Mouse (Mus musculus) MEL (cell line): ENCODE results near the gene Cyb561d1. TPM values are rescaled to one million over a fixed set of nuclear protein-coding genes. Genes with fewer than 3 reads are reported as not detected.

ENCODE experiments used
- DNase-seq: peaks from one replicate; pipeline ENCODE4 v3.0.0; 2011; ENCODE audit warnings: low read depth, low spot score
- H3K27ac ChIP-seq: 2 replicates; pipeline ENCODE4 v1.5.1; 2012; ENCODE audit warnings: low read depth, mild to moderate bottlenecking, control low read depth, low read length, moderate library complexity; ENCODE audit not compliant: control insufficient read depth
- H3K27me3 ChIP-seq, 2 experiments: fragments of 150-350 bp in 1 of 2; sonication (generic) in 1 of 2; 2 replicates each; pipeline ENCODE4 v1.6.1; 2012; ENCODE audit warnings: low read length in 2 of 2, mild to moderate bottlenecking in 2 of 2, improper control_type of control experiment in 1 of 2, moderate library complexity in 1 of 2; ENCODE audit not compliant: insufficient read depth in 2 of 2, control insufficient read depth in 1 of 2
- H3K36me3 ChIP-seq, 2 experiments: 2 replicates each; pipeline ENCODE4 v1.6.1; 2012 to 2014; ENCODE audit warnings: low read length in 2 of 2, improper control_type of control experiment in 1 of 2, inconsistent platforms in 1 of 2, mild to moderate bottlenecking in 1 of 2; ENCODE audit not compliant: insufficient read depth in 2 of 2, control insufficient read depth in 1 of 2
- H3K4me1 ChIP-seq, 2 experiments: fragments of 150-350 bp in 1 of 2; sonication (generic) in 1 of 2; 2 replicates each; pipeline ENCODE4 v1.6.1; 2012; ENCODE audit warnings: low read length in 2 of 2, improper control_type of control experiment in 1 of 2, mild to moderate bottlenecking in 1 of 2; ENCODE audit not compliant: insufficient read depth in 2 of 2, control insufficient read depth in 1 of 2
- H3K4me3 ChIP-seq, 2 experiments: fragments of 150-350 bp in 1 of 2; sonication (generic) in 1 of 2; 2 replicates each; pipeline ENCODE4 v1.5.1; 2012; ENCODE audit warnings: low read depth in 2 of 2, low read length in 2 of 2, mild to moderate bottlenecking in 2 of 2, moderate library complexity in 2 of 2, control low read depth in 1 of 2, improper control_type of control experiment in 1 of 2; ENCODE audit not compliant: control insufficient read depth in 1 of 2, insufficient read depth in 1 of 2
- H3K79me2 ChIP-seq: 2 replicates; pipeline ENCODE4 v1.6.1; 2012; ENCODE audit warnings: mild to moderate bottlenecking, low read length, moderate library complexity; ENCODE audit not compliant: control insufficient read depth, poor library complexity, insufficient read depth
- H3K9ac ChIP-seq: 2 replicates; pipeline ENCODE4 v1.6.1; 2012; ENCODE audit warnings: low read depth, mild to moderate bottlenecking, control low read depth, low read length, moderate library complexity; ENCODE audit not compliant: control insufficient read depth, poor library complexity, severe bottlenecking
- H3K9me3 ChIP-seq: fragments of 150-350 bp; sonication (generic); replicated peaks from 2 replicates; pipeline ENCODE4 v1.6.1; 2012; ENCODE audit warnings: mild to moderate bottlenecking, low read length, improper control_type of control experiment, moderate library complexity; ENCODE audit not compliant: insufficient read depth
- BHLHE40 ChIP-seq: IDR thresholded peaks from 2 replicates; pipeline ENCODE4 v1.6.1; 2012; ENCODE audit warnings: low read depth, mild to moderate bottlenecking, inconsistent platforms, low read length, improper control_type of control experiment, borderline replicate concordance
- CHD2 ChIP-seq: IDR thresholded peaks from 2 replicates; pipeline ENCODE4 v1.6.1; 2011; ENCODE audit warnings: low read length, improper control_type of control experiment
- CTCF ChIP-seq, 3 experiments: IDR thresholded peaks in 2 of 3; conservative IDR thresholded peaks in 1 of 3; 2 replicates each; pipeline ENCODE4 v1.5.1; 2011 to 2012; ENCODE audit warnings: low read length in 3 of 3, low read depth in 2 of 3, mild to moderate bottlenecking in 2 of 3, improper control_type of control experiment in 1 of 3, inconsistent platforms in 1 of 3, mixed read lengths in 1 of 3, moderate library complexity in 1 of 3; ENCODE audit not compliant: control insufficient read depth in 1 of 3, insufficient read depth in 1 of 3, poor library complexity in 1 of 3, severe bottlenecking in 1 of 3
- E2F4 ChIP-seq: IDR thresholded peaks from 2 replicates; pipeline ENCODE4 v1.6.1; 2011; ENCODE audit warnings: low read depth, low read length, improper control_type of control experiment, borderline replicate concordance
- ETS1 ChIP-seq: IDR thresholded peaks from 2 replicates; pipeline ENCODE4 v1.6.1; 2012; ENCODE audit warnings: low read depth, mild to moderate bottlenecking, inconsistent platforms, low read length, improper control_type of control experiment, moderate library complexity
- GABPA ChIP-seq: IDR thresholded peaks from 2 replicates; pipeline ENCODE4 v1.6.1; 2012; ENCODE audit warnings: low read depth, mild to moderate bottlenecking, inconsistent platforms, low read length, improper control_type of control experiment, moderate library complexity
- GATA1 ChIP-seq: IDR thresholded peaks from 2 replicates; pipeline ENCODE4 v1.6.1; 2011; ENCODE audit warnings: low read depth, low read length, improper control_type of control experiment
- JUND ChIP-seq: IDR thresholded peaks from 2 replicates; pipeline ENCODE4 v1.6.1; 2011; ENCODE audit warnings: low read depth, mild to moderate bottlenecking, improper control_type of control experiment, low read length
- KAT2A ChIP-seq: conservative IDR thresholded peaks from 2 replicates; pipeline ENCODE4 v1.6.1; 2012; ENCODE audit warnings: low read depth, low read length, improper control_type of control experiment, inconsistent platforms
- MAX ChIP-seq: IDR thresholded peaks from 2 replicates; pipeline ENCODE4 v1.6.1; 2011; ENCODE audit warnings: low read length, improper control_type of control experiment
- MAZ ChIP-seq: IDR thresholded peaks from 2 replicates; pipeline ENCODE4 v1.6.1; 2012; ENCODE audit warnings: low read depth, mild to moderate bottlenecking, inconsistent platforms, low read length, improper control_type of control experiment
- MEF2A ChIP-seq: IDR thresholded peaks from 2 replicates; pipeline ENCODE4 v1.6.1; 2014; ENCODE audit warnings: low read depth, mild to moderate bottlenecking, inconsistent platforms, low read length, improper control_type of control experiment; ENCODE audit not compliant: poor library complexity, insufficient replicate concordance, severe bottlenecking; ENCODE audit errors: extremely low read depth
- NELFE ChIP-seq: IDR thresholded peaks from 2 replicates; pipeline ENCODE4 v1.6.1; 2011; ENCODE audit warnings: low read depth, low read length, improper control_type of control experiment
- POLR2A ChIP-seq, 2 experiments: IDR thresholded peaks; 2 replicates each; pipeline ENCODE4 v1.6.1; 2011 to 2012; ENCODE audit warnings: low read length in 2 of 2, mild to moderate bottlenecking in 2 of 2, control low read depth in 1 of 2, improper control_type of control experiment in 1 of 2, low read depth in 1 of 2, moderate library complexity in 1 of 2; ENCODE audit not compliant: control insufficient read depth in 1 of 2, insufficient read depth in 1 of 2, poor library complexity in 1 of 2
- RCOR1 ChIP-seq: IDR thresholded peaks from 2 replicates; pipeline ENCODE4 v1.6.1; 2012; ENCODE audit warnings: low read depth, mild to moderate bottlenecking, inconsistent platforms, low read length, improper control_type of control experiment
- UBTF ChIP-seq: IDR thresholded peaks from 2 replicates; pipeline ENCODE4 v1.6.1; 2012; ENCODE audit warnings: low read depth, mild to moderate bottlenecking, inconsistent platforms, low read length, improper control_type of control experiment, moderate library complexity, borderline replicate concordance; ENCODE audit not compliant: insufficient read depth
- USF1 ChIP-seq: IDR thresholded peaks from 2 replicates; pipeline ENCODE4 v1.6.1; 2014; ENCODE audit warnings: low read depth, mild to moderate bottlenecking, inconsistent platforms, low read length, improper control_type of control experiment, moderate library complexity
- ZMIZ1 ChIP-seq: IDR thresholded peaks from 2 replicates; pipeline ENCODE4 v1.6.1; 2012; ENCODE audit warnings: low read depth, mild to moderate bottlenecking, inconsistent platforms, low read length, improper control_type of control experiment, moderate library complexity
- ZNF384 ChIP-seq: IDR thresholded peaks from 2 replicates; pipeline ENCODE4 v1.6.1; 2012; ENCODE audit warnings: low read depth, mild to moderate bottlenecking, inconsistent platforms, low read length, improper control_type of control experiment
- polyA plus RNA-seq, 2 experiments: library from polyadenylated mRNA; stranded (reverse) in 1 of 2; unstranded in 1 of 2; fragments of >175 nt in 1 of 2; fragments of >200 nt in 1 of 2; gene quantifications; 2 replicates each; pipeline versions ENCODE4 v1.2.1 to v1.2.4; 2012; ENCODE audit warnings: low replicate concordance in 2 of 2, low read depth in 1 of 2; ENCODE audit not compliant: insufficient read length in 2 of 2, insufficient read depth in 1 of 2, missing spikeins in 1 of 2
- total RNA-seq: library from RNA; depleted of rRNA; stranded (reverse); fragments of 300-350 nt; gene quantifications from 2 replicates; pipeline ENCODE4 v1.2.3, GENCODE M21; 2012

Cyb561d1 gene
- total and polyA plus RNA-seq, 3 experiments: 3.6 to 5.9 TPM; not detected in 1

DNA sequence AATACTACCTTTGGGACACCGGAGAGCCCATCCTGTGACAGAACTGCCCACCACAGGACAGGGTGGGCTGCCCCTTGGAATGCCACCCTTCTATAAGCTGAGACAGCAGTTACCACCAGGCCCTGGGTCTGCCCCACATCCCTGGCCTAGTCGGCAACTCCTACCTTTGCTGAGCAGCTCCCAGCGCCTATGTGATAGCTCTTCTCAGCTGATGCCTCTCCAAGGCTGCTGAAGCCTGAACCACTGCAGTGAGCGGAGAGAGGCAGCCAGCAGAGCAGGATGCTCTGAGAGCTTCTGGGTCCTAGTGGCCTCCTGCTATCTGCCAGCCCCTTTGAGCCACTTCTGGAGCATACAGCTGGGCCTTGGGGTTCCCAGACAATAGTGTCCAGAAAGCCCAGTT is 46.4 kb downstream of the Cyb561d1 start, which contains the start of gene Gpr61:
TSS of gene Gpr61 (minus strand) at position 227 of the 400 bp plus-strand sequence.
- Histone ChIP-seq H3K36me3 (no peaks in the 10 kb centered on the region), H3K27ac (no peak within 1 kb of the TSS), H3K79me2 (no peaks in the 10 kb centered on the region), H3K4me3 (no peak within 1 kb of the TSS), H3K27me3 (peaks cover 2 to 7% of the 10 kb centered on the region in 2 experiments; a peak in 3 of 4 replicates), H3K4me1 (no peaks in the 10 kb centered on the region), H3K9me3 (no peaks in the 10 kb centered on the region), H3K9ac (no peak within 1 kb of the TSS)
- DNase-seq: no peak
- no peak for TF ChIP-seq CTCF (IDR thresholded peaks at IDR 0.05 in 2 of 3, conservative IDR thresholded peaks at IDR 0.05 in 1 of 3; ENCODE audit: control insufficient read depth in 1 of 3, insufficient read depth in 1 of 3, low read depth in 2 of 3, low read length in 3 of 3, poor library complexity in 1 of 3, severe bottlenecking in 1 of 3)
- TF ChIP-seq UBTF: no peak
- TF ChIP-seq JUND: no peak
- no peak for TF ChIP-seq BHLHE40
- TF ChIP-seq GATA1: no peak
- TF ChIP-seq NELFE: no peak
- TF ChIP-seq MAX: no peak
- no peak for TF ChIP-seq ZMIZ1
- TF ChIP-seq GABPA: no peak
- no peak for TF ChIP-seq RCOR1
- TF ChIP-seq POLR2A (IDR thresholded peaks at IDR 0.05; ENCODE audit: control insufficient read depth in 1 of 2, insufficient read depth in 1 of 2, low read depth in 1 of 2, low read length in 2 of 2, poor library complexity in 1 of 2): no peak
- TF ChIP-seq E2F4: no peak
- no peak for TF ChIP-seq CHD2

- no peak for DNase-seq
- TF ChIP-seq ZNF384: no peak
- no peak for TF ChIP-seq MAZ
- no peak for TF ChIP-seq USF1
- TF ChIP-seq KAT2A: no peak
- TF ChIP-seq MEF2A: no peak
- no peak for TF ChIP-seq E2F4
- TF ChIP-seq ETS1: no peak
- no peaks in the 10 kb centered on the region for H3K79me2 ChIP-seq
- H3K4me3 ChIP-seq: no peak overlapping the region
- peaks cover 0 to 3% of the 10 kb centered on the region in 2 experiments; a peak in 1 of 4 replicates for H3K4me1 ChIP-seq
- 0 out of 4 replicates have a peak, but pooled peaks cover 0 to 2% of the 10 kb centered on the region in 2 experiments for H3K36me3 ChIP-seq
- H3K9ac ChIP-seq: no peak overlapping the region
- H3K27me3 ChIP-seq: peaks cover 2 to 7% of the 10 kb centered on the region in 2 experiments; a peak in 2 of 4 replicates
- no peaks in the 10 kb centered on the region for H3K9me3 ChIP-seq
- no peak overlapping the region for H3K27ac ChIP-seq
Observed at GRCm38 (mm10) chr3:108152290-108152689, 48.7 kb downstream of the Cyb561d1 start.
